Mouse (Mus musculus) activated CD4-positive, CD25-positive, alpha-beta regulatory T cell, adult 9 weeks (primary cell): Measurements from ENCODE around the gene Mrpl52. TPM values are rescaled to one million over a fixed set of nuclear protein-coding genes. Genes with fewer than 3 reads are reported as not detected.

Experiments
- polyA plus RNA-seq: library from polyadenylated mRNA; unstranded; fragments of 100-300 nt; shearing (Covaris generic); gene quantifications from one replicate; pipeline ENCODE4 v1.2.1, GENCODE M21; 2017

Gene Mrpl52
- polyA plus RNA-seq, result 264 TPM

DNA sequence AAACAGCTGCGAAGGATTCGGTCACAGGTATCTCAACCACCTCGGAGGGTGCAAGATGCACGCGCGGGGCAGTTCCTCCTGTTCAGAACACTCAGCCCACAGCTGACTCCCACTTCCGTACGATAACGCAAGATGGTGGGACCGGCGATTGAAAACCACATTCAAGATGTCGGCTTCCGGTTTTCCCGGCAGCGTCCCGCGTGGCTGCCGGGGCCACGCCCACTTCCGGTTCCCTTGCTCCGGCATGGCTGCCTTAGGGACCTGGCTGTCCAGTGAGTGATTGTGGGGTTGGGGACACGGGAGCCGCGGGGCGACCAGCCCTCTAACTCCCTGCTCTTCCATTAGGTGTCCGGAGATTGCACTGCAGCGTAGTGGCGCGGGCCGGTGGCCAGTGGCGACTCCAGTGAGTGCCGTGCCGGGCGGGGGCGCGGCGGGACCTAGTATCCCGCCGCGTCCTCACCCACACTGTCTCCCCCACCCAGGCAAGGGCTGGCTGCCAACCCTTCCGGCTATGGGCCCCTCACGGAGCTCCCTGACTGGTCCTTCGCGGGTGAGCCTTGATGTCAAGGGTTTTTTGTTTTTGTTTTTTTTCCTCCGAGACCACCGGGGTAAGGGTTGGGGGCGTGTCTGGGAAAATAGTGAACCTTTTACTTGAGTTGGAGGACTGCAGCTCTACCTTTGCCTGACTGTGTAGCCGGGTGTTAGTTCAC is at the start of gene Mrpl52:
Mrpl52 (plus strand) TSS at position 221 of the 710 bp plus-strand sequence.

DNA sequence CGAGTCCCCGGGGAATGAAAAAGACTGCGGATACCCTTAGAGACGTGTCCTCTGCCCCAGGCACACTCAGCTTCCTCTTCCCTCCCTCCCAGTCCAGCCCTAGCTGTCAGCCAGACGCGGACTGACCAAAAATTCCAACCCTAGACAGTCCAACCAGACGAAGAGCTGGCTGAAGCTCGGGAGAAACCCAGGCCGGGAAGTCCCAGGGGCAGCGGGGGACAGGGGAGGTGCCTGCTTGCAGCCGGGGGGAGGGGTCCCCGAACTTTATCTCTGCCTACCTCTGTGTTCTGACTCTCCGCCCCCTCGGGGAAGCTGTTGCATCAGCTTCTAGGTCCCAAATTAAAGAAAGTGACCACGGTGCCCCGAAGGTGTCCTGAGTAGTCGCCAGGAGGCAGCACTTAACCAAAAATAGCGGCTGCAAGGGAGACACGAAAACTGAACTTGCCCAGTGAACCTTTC is 9.1 kb upstream of the Mrpl52 start, which contains the start of gene Slc7a7:
Slc7a7 (minus strand) TSS at position 158 of the 459 bp plus-strand sequence.

DNA sequence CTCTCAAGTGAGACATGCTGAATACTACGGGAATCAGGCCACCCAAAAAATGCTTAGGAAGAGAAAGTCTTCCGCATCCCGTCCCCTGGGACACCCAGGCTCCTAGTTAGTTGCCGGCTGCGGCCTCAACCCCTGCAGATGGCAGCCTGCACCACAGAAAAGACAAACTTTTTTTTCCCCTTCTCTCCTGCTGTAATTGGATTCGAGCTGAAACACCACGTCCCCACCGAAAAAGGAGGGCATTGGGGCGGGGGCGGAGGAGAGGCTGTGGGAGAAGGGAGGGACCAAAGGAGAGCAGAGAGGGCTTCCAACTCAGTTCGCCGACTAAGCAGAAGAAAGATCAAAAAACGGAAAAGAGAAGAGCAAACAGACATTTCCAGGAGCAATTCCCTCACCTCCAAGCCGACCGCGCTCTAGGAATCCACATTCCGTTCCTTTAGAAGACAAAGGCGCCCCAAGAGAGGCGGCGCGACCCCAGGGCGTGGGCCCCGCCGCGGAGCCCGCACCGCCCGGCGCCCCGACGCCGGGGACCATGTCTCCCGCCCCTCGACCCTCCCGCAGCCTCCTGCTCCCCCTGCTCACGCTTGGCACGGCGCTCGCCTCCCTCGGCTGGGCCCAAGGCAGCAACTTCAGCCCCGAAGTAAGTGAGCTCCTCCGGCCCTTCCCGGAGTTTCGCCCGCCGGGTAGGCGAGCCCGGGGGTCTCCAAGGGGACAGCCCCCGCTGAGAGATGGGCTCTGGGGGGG is 4.8 kb downstream of the Mrpl52 start, which contains the start of gene Mmp14:
Mmp14 (plus strand) TSS at position 279 of the 744 bp plus-strand sequence.

DNA sequence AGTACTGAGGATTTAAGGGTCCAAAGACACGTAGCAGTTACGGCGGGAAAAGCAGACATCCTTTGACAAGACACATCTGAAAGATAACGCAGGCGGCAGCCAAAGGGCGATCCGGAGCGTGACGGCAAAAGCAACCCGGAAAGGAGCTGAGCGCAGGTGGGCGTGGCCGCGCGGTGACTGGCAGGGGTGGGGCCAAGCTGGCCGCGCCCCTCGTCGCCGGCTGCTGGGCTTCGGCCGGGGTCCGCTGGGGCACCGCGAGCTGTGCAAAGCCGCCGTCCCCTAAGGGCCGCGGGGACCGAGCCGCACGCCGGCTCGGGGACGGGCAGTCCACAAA is 37.2 kb downstream of the Mrpl52 start, which contains the start of gene Lrp10:
Lrp10 (plus strand) TSS at position 179 of the 334 bp plus-strand sequence.

DNA sequence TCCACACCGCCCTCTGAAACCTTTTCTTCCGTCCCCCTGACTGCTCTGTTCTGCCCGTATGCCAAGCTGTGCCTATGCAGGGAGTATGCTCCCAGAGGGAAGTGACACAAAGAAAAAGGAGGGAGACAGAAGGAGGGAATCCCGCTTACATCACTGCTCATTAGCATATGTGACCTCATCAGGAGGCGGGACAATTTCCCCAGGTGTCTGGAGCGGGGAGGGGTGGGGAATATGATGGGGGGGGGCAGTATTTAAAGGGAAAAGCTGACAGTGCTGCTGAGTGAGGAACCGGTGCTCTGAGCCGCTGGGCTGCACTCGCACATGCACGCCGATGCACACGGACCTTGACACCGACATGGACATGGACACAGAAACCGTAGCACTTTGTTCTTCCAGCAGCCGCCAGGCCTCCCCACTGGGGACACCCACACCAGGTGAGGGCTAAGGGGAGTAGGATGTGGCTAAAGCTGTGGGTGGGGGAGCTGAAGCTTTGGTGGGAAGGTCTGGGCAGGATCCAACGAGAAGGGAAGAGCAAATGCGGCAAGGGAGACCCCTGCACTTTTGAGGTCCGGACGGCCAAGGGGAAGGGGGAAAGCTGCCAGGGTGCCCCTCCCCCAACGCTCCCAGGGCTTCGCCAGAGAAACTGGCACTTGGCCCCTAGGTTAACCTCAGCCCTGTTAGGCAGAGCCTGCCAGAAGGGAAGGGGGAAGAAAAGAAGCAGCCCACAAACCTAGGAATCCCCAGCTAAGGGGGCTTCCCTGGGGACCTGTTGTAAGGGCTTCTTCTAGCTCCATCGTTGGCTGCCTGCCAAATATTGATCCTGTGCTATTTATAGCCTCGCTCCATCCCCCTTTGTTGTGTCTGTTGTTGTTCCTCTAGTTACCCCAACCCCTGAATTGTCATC is 49.5 kb downstream of the Mrpl52 start, which contains the start of gene Rem2:
Rem2 (plus strand) TSS at position 160 of the 904 bp plus-strand sequence.

Other genes with a start within 250 kb of the Mrpl52 start
- 509 TPM for gene Dad1, start 172.8 kb upstream of the Mrpl52 start, polyA plus RNA-seq
- 33.1 TPM for gene Abhd4, start 172.7 kb upstream of the Mrpl52 start, polyA plus RNA-seq
- 0.09 TPM for gene Olfr49, start 142.0 kb upstream of the Mrpl52 start, polyA plus RNA-seq
- 73.2 TPM for gene Oxa1l, start 66.1 kb upstream of the Mrpl52 start, polyA plus RNA-seq
- 1.5 TPM for gene Slc7a7, start 9.1 kb upstream of the Mrpl52 start, polyA plus RNA-seq
- gene Mmp14, start 4.7 kb downstream of the Mrpl52 start, polyA plus RNA-seq, result 1.1 TPM
- 68.2 TPM for gene Lrp10, start 37.2 kb downstream of the Mrpl52 start, polyA plus RNA-seq
- 0.57 TPM for gene Rem2, start 49.2 kb downstream of the Mrpl52 start, polyA plus RNA-seq
- 45.8 TPM for gene Prmt5, start 90.6 kb downstream of the Mrpl52 start, polyA plus RNA-seq
- 24.7 TPM for gene Haus4, start 127.7 kb downstream of the Mrpl52 start, polyA plus RNA-seq
- gene Ajuba, start 150.6 kb downstream of the Mrpl52 start, polyA plus RNA-seq, result 0.28 TPM
- gene 4931414P19Rik, start 179.1 kb downstream of the Mrpl52 start, polyA plus RNA-seq, result 6.1 TPM
- gene Psmb5, start 191.1 kb downstream of the Mrpl52 start, polyA plus RNA-seq, result 259 TPM
- not detected for gene Psmb11, start 194.5 kb downstream of the Mrpl52 start, polyA plus RNA-seq
- gene Gm17606, start 214.0 kb downstream of the Mrpl52 start, polyA plus RNA-seq, result not detected
- 0.49 TPM for gene Cdh24, start 214.5 kb downstream of the Mrpl52 start, polyA plus RNA-seq